7 mouse cellular contexts compared by ENCODE assay signal in genomic region chr10:122895121-122895770, GRCm38 (mm10).
DNase-seq lines count a peak whose midpoint lies in the region; TF ChIP-seq lines count a peak whose summit lies in the region.

No protein-coding gene starts in this region.

- no peak overlapping the region for H3K9ac ChIP-seq in CH12.LX (ENCODE audit: insufficient read depth, low read depth)
- no peak overlapping the region for H3K9ac ChIP-seq in heart, adult 2 months (ENCODE audit: low read depth, low read length)

- in situ Hi-C loops in CH12.LX (cut with MboI; ENCODE audit: low pct_ligation_motif_present, low pct_unique_long_range_greater_than_20kb, low sequenced_read_pairs), result no loop called here

- peak; percentile 35 for DNase-seq in CH12.LX (ENCODE audit: extremely low read depth)
- peak; percentile 43 for DNase-seq in T-cell, adult 2 months (ENCODE audit: low spot score)
- DNase-seq in cerebellum, postnatal 36 days, result peak; percentile 70 to 72
- DNase-seq in heart, adult 2 months, result peak; percentile 47 to 55
- DNase-seq in kidney, postnatal 10 days, result peak; percentile 61
- DNase-seq in thymus, postnatal 0 days (ENCODE audit: low spot score), result peak; percentile 58

- TF ChIP-seq EP300 in CH12.LX (IDR thresholded peaks at IDR 0.05; ENCODE audit: low read length), result no peak
- TF ChIP-seq EP300 in heart, adult 2 months (IDR thresholded peaks at IDR 0.05; ENCODE audit: insufficient read depth, low read depth, low read length), result no peak

- intact Hi-C loops in heart, adult 2 months (cut with DNase I), result loop anchor here (5.0 to 10.0 kb wide), 3 partner anchors 88 to 210 kb away; no protein-coding TSS in a partner anchor

- H3K79me2 ChIP-seq in CH12.LX (replicated peaks; ENCODE audit: control insufficient read depth, extremely low read depth, insufficient read depth, poor library complexity, severe bottlenecking), result no peaks in the 10 kb centered on the region
- no peaks in the 10 kb centered on the region for H3K79me2 ChIP-seq in heart, adult 2 months (replicated peaks; ENCODE audit: control insufficient read depth, insufficient read depth, low read length)

- H3K4me1 ChIP-seq in CH12.LX (ENCODE audit: control insufficient read depth in 1 of 2, insufficient read depth in 2 of 2), result peaks cover 0 to 11% of the 10 kb centered on the region in 2 experiments; a peak in 1 of 4 replicates
- peaks cover 16% of the 10 kb centered on the region for H3K4me1 ChIP-seq in heart, adult 2 months (ENCODE audit: control insufficient read depth, insufficient read depth, low read length)
- H3K4me1 ChIP-seq in megakaryocyte, embryonic 14.5 days, result peaks cover 58% of the 10 kb centered on the region

- H3K27me3 ChIP-seq in CH12.LX (replicated peaks), result no peaks in the 10 kb centered on the region
- H3K27me3 ChIP-seq in heart, adult 2 months (ENCODE audit: control insufficient read depth, insufficient read depth, low read length), result no peaks in the 10 kb centered on the region
- peaks cover 5% of the 10 kb centered on the region for H3K27me3 ChIP-seq in megakaryocyte, embryonic 14.5 days (replicated peaks)

- no peak overlapping the region for H3K4me2 ChIP-seq in CH12.LX (ENCODE audit: insufficient read depth, low read depth, poor library complexity, severe bottlenecking)

- 63% methylated on average over 12 of the region's 12 CpGs for WGBS in heart, adult 2 months

- no peaks in the 10 kb centered on the region for H3K36me3 ChIP-seq in CH12.LX (replicated peaks in 1 of 2; ENCODE audit: control insufficient read depth in 1 of 2, insufficient read depth in 1 of 2, low read length in 1 of 2)
- H3K36me3 ChIP-seq in heart, adult 2 months (ENCODE audit: control insufficient read depth, insufficient read depth, low read length), result peaks cover 2% of the 10 kb centered on the region
- H3K36me3 ChIP-seq in megakaryocyte, embryonic 14.5 days (replicated peaks; ENCODE audit: low read length), result peaks cover 12% of the 10 kb centered on the region

- dilution Hi-C loops in CH12.LX (cut with MboI; ENCODE audit: extremely low pct_ligation_motif_present, extremely low pct_unique_long_range_greater_than_20kb, low sequenced_read_pairs), result no loop called here

- TF ChIP-seq CTCF in CH12.LX (conservative IDR thresholded peaks at IDR 0.05 in 1 of 2, IDR thresholded peaks at IDR 0.05 in 1 of 2; ENCODE audit: low read depth in 2 of 2, low read length in 2 of 2), result peak; percentile 36 to 52; a peak in 3 of 4 replicates
- peak; percentile 67 for TF ChIP-seq CTCF in heart, adult 2 months (IDR thresholded peaks at IDR 0.05)

- peak; percentile 19 for TF ChIP-seq RAD21 in CH12.LX (IDR thresholded peaks at IDR 0.05; ENCODE audit: low read depth, low read length)

- H3K9me3 ChIP-seq in CH12.LX (replicated peaks; ENCODE audit: low read length), result no peaks in the 10 kb centered on the region
- H3K9me3 ChIP-seq in megakaryocyte, embryonic 14.5 days, result peaks cover 8% of the 10 kb centered on the region

- no peak overlapping the region for H3K4me3 ChIP-seq in CH12.LX (replicated peaks in 1 of 3; ENCODE audit: low read depth in 2 of 3, low read length in 2 of 3, poor library complexity in 1 of 3)
- no peak overlapping the region for H3K4me3 ChIP-seq in heart, adult 2 months
- H3K4me3 ChIP-seq in megakaryocyte, embryonic 14.5 days (replicated peaks), result peak overlapping the region; percentile 28

- no peak for TF ChIP-seq POLR2A in CH12.LX (IDR thresholded peaks at IDR 0.05; ENCODE audit: low read depth, low read length)
- no peak for TF ChIP-seq POLR2A in heart, adult 2 months (IDR thresholded peaks at IDR 0.05; ENCODE audit: insufficient read depth, low read depth, low read length)

- H3K27ac ChIP-seq in CH12.LX (ENCODE audit: insufficient read depth, low read depth), result no peak overlapping the region
- peak overlapping the region; percentile 54 for H3K27ac ChIP-seq in heart, adult 2 months

TF ChIP-seq in CH12.LX, 34 proteins besides CTCF, POLR2A, EP300 and RAD21:
- TF ChIP-seq ELF1 (IDR thresholded peaks at IDR 0.05; ENCODE audit: low read depth, low read length), result no peak
- TF ChIP-seq NRF1 (IDR thresholded peaks at IDR 0.05; ENCODE audit: low read depth, low read length), result no peak
- TF ChIP-seq JUND (conservative IDR thresholded peaks at IDR 0.05; ENCODE audit: low read depth, low read length), result no peak
- TF ChIP-seq SMC3 (IDR thresholded peaks at IDR 0.05; ENCODE audit: low read depth, low read length), result peak; percentile 9; the same call in 1 of the 2 replicates
- no peak for TF ChIP-seq MAZ (IDR thresholded peaks at IDR 0.05; ENCODE audit: low read depth, low read length)
- TF ChIP-seq PAX5 (IDR thresholded peaks at IDR 0.05; ENCODE audit: low read length), result no peak
